Comparison of ENCODE assay signal across 15 mouse cellular contexts in genomic region chr16:52342694-52343466, GRCm38 (mm10).
DNase-seq lines count a peak whose midpoint lies in the region; ATAC-seq and TF ChIP-seq lines count a peak whose summit lies in the region.
"Had no signal": no experiment of that assay in that cellular context is flagged by ENCODE, and none has a peak within 500 bp of the region (broad histone marks: within the 10 kb centered on the region; RNA-seq: fewer than 3 reads in every experiment).

No protein-coding gene starts in this region.

- no peaks in the 10 kb centered on the region for H3K36me3 ChIP-seq in lung, postnatal 0 days (ENCODE audit: insufficient read depth, low read length)
- H3K36me3 ChIP-seq: embryonic facial prominence, embryonic 15.5 days; liver, embryonic 15.5 days had no signal

- DNase-seq in heart, adult 8-10 months (ENCODE audit: low spot score) = peak; percentile 6
- DNase-seq in heart, adult 11 months = no peak
- DNase-seq in 3T3-L1 (ENCODE audit: low read depth, low spot score) (peak; percentile 57), adipocyte (ENCODE audit: low spot score) (peak; percentile 21)
- DNase-seq in lung, postnatal 0 days (ENCODE audit: low spot score) = peak; percentile 90
- DNase-seq in thymus, postnatal 0 days (ENCODE audit: low spot score) = no peak
- DNase-seq in kidney, postnatal 4 days = no peak
- no peak for DNase-seq in layer of hippocampus, adult 9-10 months (ENCODE audit: low spot score)
- DNase-seq: cerebellum, postnatal 10 days; kidney, adult 2 months; kidney, postnatal 25 days; thymus, postnatal 36 days had no signal

- ATAC-seq in lung, postnatal 0 days = peak; percentile 92
- ATAC-seq: forebrain, embryonic 13.5 days had no signal

- no peaks in the 10 kb centered on the region for H3K9me3 ChIP-seq in lung, postnatal 0 days (ENCODE audit: low read length)
- H3K9me3 ChIP-seq: embryonic facial prominence, embryonic 15.5 days; forebrain, embryonic 13.5 days; liver, embryonic 15.5 days had no signal

- no peak for TF ChIP-seq CTCF in lung, postnatal 0 days (IDR thresholded peaks at IDR 0.05)

- TF ChIP-seq EP300 in lung, postnatal 0 days (IDR thresholded peaks at IDR 0.05) = peak; percentile 96

- no peak overlapping the region for H3K9ac ChIP-seq in lung, postnatal 0 days (replicated peaks; ENCODE audit: low read depth)
- H3K9ac ChIP-seq: embryonic facial prominence, embryonic 15.5 days; forebrain, embryonic 13.5 days; liver, embryonic 15.5 days had no signal

- H3K27me3 ChIP-seq in lung, postnatal 0 days (replicated peaks; ENCODE audit: insufficient read depth, low read length) = no peaks in the 10 kb centered on the region
- H3K27me3 ChIP-seq: embryonic facial prominence, embryonic 15.5 days; forebrain, embryonic 13.5 days; liver, embryonic 15.5 days had no signal

- peak overlapping the region; percentile 52 for H3K27ac ChIP-seq in lung, postnatal 0 days (ENCODE audit: low read length)
- H3K27ac ChIP-seq: embryonic facial prominence, embryonic 15.5 days; forebrain, embryonic 13.5 days; liver, embryonic 15.5 days had no signal

- no peaks in the 10 kb centered on the region for H3K4me1 ChIP-seq in lung, postnatal 0 days (ENCODE audit: insufficient read depth, low read depth, low read length)
- H3K4me1 ChIP-seq: embryonic facial prominence, embryonic 15.5 days; forebrain, embryonic 13.5 days; liver, embryonic 15.5 days had no signal

- H3K4me2 ChIP-seq in lung, postnatal 0 days (replicated peaks; ENCODE audit: low read depth, low read length) = peak overlapping the region; percentile 25
- H3K4me2 ChIP-seq: embryonic facial prominence, embryonic 15.5 days; forebrain, embryonic 13.5 days; liver, embryonic 15.5 days had no signal

- no peak overlapping the region for H3K4me3 ChIP-seq in lung, postnatal 0 days (ENCODE audit: low read depth, low read length)
- H3K4me3 ChIP-seq: embryonic facial prominence, embryonic 15.5 days; forebrain, embryonic 13.5 days; liver, embryonic 15.5 days had no signal

- 34% methylated on average over 8 of the region's 8 CpGs for WGBS in lung, postnatal 0 days

Comparison
In these comparisons a context has a peak if more than half of its experiments do, and no peak if none do; other contexts are left out.
1. DNase-seq: peak in heart, adult 8-10 months (single experiment), 3T3-L1 (single experiment), adipocyte (single experiment) and lung, postnatal 0 days (single experiment); none in heart, adult 11 months (single experiment), thymus, postnatal 0 days (single experiment), kidney, postnatal 4 days (0 of 2) and layer of hippocampus, adult 9-10 months (single experiment).